Mouse (Mus musculus): ENCODE measurements at regions not wholly inside any gene's neighbourhood (a gene's known extent, or its start where the extent isn't known, plus 50 kb on each side); places are given as distances from the start of the nearest gene placed in this dataset.
A peak's percentile ranks its signal among the peaks of the same experiment; 100 is the strongest.

- H3K4me3 ChIP-seq: no peak overlapping the region
- no peak for ATAC-seq (replicated peaks; ENCODE audit: insufficient number of reproducible peaks, insufficient read depth, low FRiP score, low read depth)
- H3K4me2 ChIP-seq: no peak overlapping the region
- no peak overlapping the region for H3K9ac ChIP-seq
- WGBS: 65% methylated on average over 6 of the region's 6 CpGs
- no peaks in the 10 kb centered on the region for H3K4me1 ChIP-seq (replicated peaks)
- no peaks in the 10 kb centered on the region for H3K36me3 ChIP-seq
- no peak overlapping the region for H3K27ac ChIP-seq
- H3K9me3 ChIP-seq (replicated peaks): no peaks in the 10 kb centered on the region
- no peaks in the 10 kb centered on the region for H3K27me3 ChIP-seq
Observed at GRCm38 (mm10) chr1:176499010-176499650, 224.0 kb upstream of the Pld5 start.

DNA sequence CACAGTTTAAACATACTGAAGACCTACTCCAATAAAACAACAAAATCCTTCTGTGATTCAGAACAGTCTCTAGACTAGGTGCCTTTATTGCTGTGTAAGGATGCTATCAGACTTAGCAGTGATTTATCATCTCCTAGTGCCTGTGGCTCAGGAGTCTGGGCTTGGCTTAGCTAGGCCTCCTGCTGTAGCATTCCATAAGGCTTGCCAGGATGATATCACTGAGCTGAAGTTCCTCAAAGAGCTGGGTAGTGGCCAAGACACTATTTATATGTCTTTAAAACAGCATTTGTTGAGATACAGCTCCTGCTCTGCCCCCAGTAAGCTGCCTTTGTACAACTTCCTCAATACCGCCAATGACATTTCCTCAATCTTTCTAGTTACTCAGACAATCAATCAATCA, 193.4 kb upstream of the Pld5 start:
- H3K27ac ChIP-seq: no peak overlapping the region
- H3K4me2 ChIP-seq: no peak overlapping the region
- peaks cover 6% of the 10 kb centered on the region; the same call in 1 of the 2 replicates for H3K4me1 ChIP-seq (replicated peaks)
- H3K36me3 ChIP-seq: no peaks in the 10 kb centered on the region
- H3K4me3 ChIP-seq: no peak overlapping the region
- no peaks in the 10 kb centered on the region for H3K9me3 ChIP-seq (replicated peaks)
- H3K27me3 ChIP-seq: no peaks in the 10 kb centered on the region
- peak; percentile 62 for ATAC-seq (replicated peaks; ENCODE audit: insufficient number of reproducible peaks, insufficient read depth, low FRiP score, low read depth)
- 48% methylated on average over 1 of the region's 1 CpGs for WGBS
- H3K9ac ChIP-seq: no peak overlapping the region

- H3K4me1 ChIP-seq (replicated peaks): no peaks in the 10 kb centered on the region
- H3K27me3 ChIP-seq: no peaks in the 10 kb centered on the region
- ATAC-seq (replicated peaks; ENCODE audit: insufficient number of reproducible peaks, insufficient read depth, low FRiP score, low read depth): no peak
- H3K4me2 ChIP-seq: no peak overlapping the region
- H3K27ac ChIP-seq: no peak overlapping the region
- H3K4me3 ChIP-seq: no peak overlapping the region
- 69% methylated on average over 5 of the region's 5 CpGs for WGBS
- H3K9me3 ChIP-seq (replicated peaks): no peaks in the 10 kb centered on the region
- no peaks in the 10 kb centered on the region for H3K36me3 ChIP-seq
- no peak overlapping the region for H3K9ac ChIP-seq
Observed at GRCm38 (mm10) chr1:176462125-176462524, 187.0 kb upstream of the Pld5 start.

DNA sequence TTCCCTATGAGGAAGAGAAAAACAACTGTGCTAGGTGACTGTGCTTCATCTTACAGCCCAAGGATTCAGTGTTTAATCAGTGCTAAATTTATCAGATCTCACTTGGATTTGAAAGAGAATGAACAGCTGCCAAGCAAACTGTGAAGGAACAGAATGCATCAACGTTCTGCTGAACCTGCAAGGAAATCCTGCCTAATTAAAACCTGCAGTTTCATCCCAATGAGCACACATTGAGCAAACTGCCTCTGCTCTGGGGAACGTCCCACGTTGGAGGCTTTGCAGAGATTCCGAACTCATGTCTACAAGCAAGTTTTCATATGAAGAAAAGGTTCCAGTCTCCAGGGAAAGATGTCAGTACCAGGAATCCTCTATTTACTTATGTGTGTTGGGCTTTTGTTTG, 171.6 kb upstream of the Pld5 start:
- ATAC-seq (replicated peaks; ENCODE audit: insufficient number of reproducible peaks, insufficient read depth, low FRiP score, low read depth): no peak
- 73% methylated on average over 4 of the region's 4 CpGs for WGBS
- Histone ChIP-seq H3K4me2 (no peak overlapping the region), H3K4me1 (replicated peaks) (no peaks in the 10 kb centered on the region), H3K36me3 (no peaks in the 10 kb centered on the region), H3K9me3 (replicated peaks) (no peaks in the 10 kb centered on the region), H3K27ac (no peak overlapping the region), H3K27me3 (no peaks in the 10 kb centered on the region), H3K4me3 (no peak overlapping the region), H3K9ac (no peak overlapping the region)

GRCm38 (mm10) chr1:176443712-176444111, 168.6 kb upstream of the Pld5 start:
- no peaks in the 10 kb centered on the region for H3K4me1 ChIP-seq (replicated peaks)
- H3K9me3 ChIP-seq (replicated peaks): no peaks in the 10 kb centered on the region
- ATAC-seq (replicated peaks; ENCODE audit: insufficient number of reproducible peaks, insufficient read depth, low FRiP score, low read depth): no peak
- no peak overlapping the region for H3K27ac ChIP-seq
- H3K36me3 ChIP-seq: no peaks in the 10 kb centered on the region
- no peaks in the 10 kb centered on the region for H3K27me3 ChIP-seq
- 87% methylated on average over 1 of the region's 1 CpGs for WGBS
- no peak overlapping the region for H3K9ac ChIP-seq
- H3K4me2 ChIP-seq: no peak overlapping the region
- H3K4me3 ChIP-seq: no peak overlapping the region

GRCm38 (mm10) chr1:176440254-176440653, 165.1 kb upstream of the Pld5 start:
- no peak for ATAC-seq (replicated peaks; ENCODE audit: insufficient number of reproducible peaks, insufficient read depth, low FRiP score, low read depth)
- WGBS: 55% methylated on average over 3 of the region's 3 CpGs

GRCm38 (mm10) chr1:176427835-176428234, 152.7 kb upstream of the Pld5 start:
- ATAC-seq (replicated peaks; ENCODE audit: insufficient number of reproducible peaks, insufficient read depth, low FRiP score, low read depth): no peak
- H3K4me2 ChIP-seq: no peak overlapping the region
- no peaks in the 10 kb centered on the region for H3K4me1 ChIP-seq (replicated peaks)
- H3K9me3 ChIP-seq (replicated peaks): no peaks in the 10 kb centered on the region
- no peak overlapping the region for H3K4me3 ChIP-seq
- no peak overlapping the region for H3K27ac ChIP-seq
- H3K9ac ChIP-seq: no peak overlapping the region
- no peaks in the 10 kb centered on the region for H3K36me3 ChIP-seq
- 28% methylated on average over 4 of the region's 4 CpGs for WGBS
- no peaks in the 10 kb centered on the region for H3K27me3 ChIP-seq

More at GRCm38 (mm10) chr1:176440254-176440653, 165.1 kb upstream of the Pld5 start:
- no peak overlapping the region for H3K4me2 ChIP-seq
- no peaks in the 10 kb centered on the region for H3K36me3 ChIP-seq
- no peak overlapping the region for H3K27ac ChIP-seq
- H3K27me3 ChIP-seq: no peaks in the 10 kb centered on the region
- no peaks in the 10 kb centered on the region for H3K9me3 ChIP-seq (replicated peaks)
- H3K4me1 ChIP-seq (replicated peaks): no peaks in the 10 kb centered on the region
- H3K9ac ChIP-seq: no peak overlapping the region
- H3K4me3 ChIP-seq: no peak overlapping the region

- WGBS: 66% methylated on average over 2 of the region's 2 CpGs
- no peaks in the 10 kb centered on the region for H3K9me3 ChIP-seq (replicated peaks)
- H3K4me3 ChIP-seq: no peak overlapping the region
- H3K27me3 ChIP-seq: no peaks in the 10 kb centered on the region
- no peaks in the 10 kb centered on the region for H3K36me3 ChIP-seq
- no peak overlapping the region for H3K27ac ChIP-seq
- no peak for ATAC-seq (replicated peaks; ENCODE audit: insufficient number of reproducible peaks, insufficient read depth, low FRiP score, low read depth)
- H3K4me1 ChIP-seq (replicated peaks): no peaks in the 10 kb centered on the region
- no peak overlapping the region for H3K4me2 ChIP-seq
- no peak overlapping the region for H3K9ac ChIP-seq
Observed at GRCm38 (mm10) chr1:176427046-176427445, 151.9 kb upstream of the Pld5 start.

- H3K27ac ChIP-seq: no peak overlapping the region
- H3K4me2 ChIP-seq: no peak overlapping the region
- H3K36me3 ChIP-seq: no peaks in the 10 kb centered on the region
- no peak overlapping the region for H3K9ac ChIP-seq
- H3K9me3 ChIP-seq (replicated peaks): no peaks in the 10 kb centered on the region
- H3K27me3 ChIP-seq: no peaks in the 10 kb centered on the region
- H3K4me1 ChIP-seq (replicated peaks): no peaks in the 10 kb centered on the region
- ATAC-seq (replicated peaks; ENCODE audit: insufficient number of reproducible peaks, insufficient read depth, low FRiP score, low read depth): no peak
- WGBS: 77% methylated on average over 1 of the region's 1 CpGs
- H3K4me3 ChIP-seq: no peak overlapping the region
Observed at GRCm38 (mm10) chr1:176417251-176417650, 142.1 kb upstream of the Pld5 start.

- no peak overlapping the region for H3K9ac ChIP-seq
- H3K27me3 ChIP-seq: no peaks in the 10 kb centered on the region
- H3K36me3 ChIP-seq: no peaks in the 10 kb centered on the region
- H3K9me3 ChIP-seq (replicated peaks): no peaks in the 10 kb centered on the region
- 81% methylated on average over 3 of the region's 3 CpGs for WGBS
- no peaks in the 10 kb centered on the region for H3K4me1 ChIP-seq (replicated peaks)
- no peak overlapping the region for H3K4me3 ChIP-seq
- no peak overlapping the region for H3K4me2 ChIP-seq
- no peak for ATAC-seq (replicated peaks; ENCODE audit: insufficient number of reproducible peaks, insufficient read depth, low FRiP score, low read depth)
- H3K27ac ChIP-seq: no peak overlapping the region
Observed at GRCm38 (mm10) chr1:176404128-176404527, 129.0 kb upstream of the Pld5 start.

GRCm38 (mm10) chr1:176379645-176380044, 104.5 kb upstream of the Pld5 start:
- H3K4me1 ChIP-seq (replicated peaks): no peaks in the 10 kb centered on the region
- no peak overlapping the region for H3K4me3 ChIP-seq
- no peaks in the 10 kb centered on the region for H3K36me3 ChIP-seq
- no peaks in the 10 kb centered on the region for H3K9me3 ChIP-seq (replicated peaks)
- H3K4me2 ChIP-seq: no peak overlapping the region
- H3K27me3 ChIP-seq: no peaks in the 10 kb centered on the region
- H3K27ac ChIP-seq: no peak overlapping the region
- H3K9ac ChIP-seq: no peak overlapping the region
- no peak for ATAC-seq (replicated peaks; ENCODE audit: insufficient number of reproducible peaks, insufficient read depth, low FRiP score, low read depth)

- no peaks in the 10 kb centered on the region for H3K36me3 ChIP-seq
- H3K27me3 ChIP-seq: no peaks in the 10 kb centered on the region
- no peak overlapping the region for H3K27ac ChIP-seq
- H3K4me1 ChIP-seq (replicated peaks): no peaks in the 10 kb centered on the region
- no peak overlapping the region for H3K9ac ChIP-seq
- no peak overlapping the region for H3K4me2 ChIP-seq
- 81% methylated on average over 3 of the region's 3 CpGs for WGBS
- no peaks in the 10 kb centered on the region for H3K9me3 ChIP-seq (replicated peaks)
- no peak overlapping the region for H3K4me3 ChIP-seq
- no peak for ATAC-seq (replicated peaks; ENCODE audit: insufficient number of reproducible peaks, insufficient read depth, low FRiP score, low read depth)
Observed at GRCm38 (mm10) chr1:176366900-176367299, 91.8 kb upstream of the Pld5 start.

Measured in heart, embryonic 15.5 days (tissue).